Mouse (Mus musculus): ENCODE results near the gene Olfr1129. TPM values are rescaled to one million over a fixed set of nuclear protein-coding genes. Genes with fewer than 3 reads are reported as not detected.
"Not testable (repeated sequence)": the region's sequence is repeated elsewhere in the genome, so short reads cannot be mapped to it uniquely, and the experiment has no call there.

Olfr1129 gene
- not detected in 2 replicates for polyA plus RNA-seq (2016; fragmentation: Nextera tagmentation; extraction: Ambion mirVana)

DNA sequence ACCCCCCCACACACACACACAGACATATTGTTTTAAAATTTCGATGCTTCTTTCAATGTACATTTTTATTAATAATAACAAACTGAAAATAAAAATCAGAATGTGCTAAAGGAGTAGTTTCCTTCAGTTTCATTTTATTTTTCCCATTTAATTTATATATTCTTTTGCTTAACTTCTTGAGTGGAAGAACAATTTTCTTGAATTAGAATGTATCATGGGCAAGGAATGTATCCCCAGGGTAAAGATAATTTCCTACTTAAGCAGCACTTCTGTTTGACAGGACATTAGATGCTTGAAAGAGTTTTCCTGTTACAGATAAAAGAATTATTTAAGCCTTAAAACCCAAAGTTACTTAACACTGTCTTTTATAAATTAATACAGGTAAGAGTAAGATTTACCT lies at the start of gene Olfr1129:
TSS of gene Olfr1129 (plus strand) at position 301 of the 400 bp plus-strand sequence.
- DNase-seq (ENCODE audit: low spot score); H3K9me3 ChIP-seq; H3K27ac ChIP-seq; H3K36me3 ChIP-seq; H3K27me3 ChIP-seq (ENCODE audit: insufficient read depth, poor library complexity, severe bottlenecking); H3K4me1 ChIP-seq; H3K4me3 ChIP-seq: not testable (repeated sequence)
- 58% methylated on average over 1 of the region's 1 CpGs for WGBS

DNA sequence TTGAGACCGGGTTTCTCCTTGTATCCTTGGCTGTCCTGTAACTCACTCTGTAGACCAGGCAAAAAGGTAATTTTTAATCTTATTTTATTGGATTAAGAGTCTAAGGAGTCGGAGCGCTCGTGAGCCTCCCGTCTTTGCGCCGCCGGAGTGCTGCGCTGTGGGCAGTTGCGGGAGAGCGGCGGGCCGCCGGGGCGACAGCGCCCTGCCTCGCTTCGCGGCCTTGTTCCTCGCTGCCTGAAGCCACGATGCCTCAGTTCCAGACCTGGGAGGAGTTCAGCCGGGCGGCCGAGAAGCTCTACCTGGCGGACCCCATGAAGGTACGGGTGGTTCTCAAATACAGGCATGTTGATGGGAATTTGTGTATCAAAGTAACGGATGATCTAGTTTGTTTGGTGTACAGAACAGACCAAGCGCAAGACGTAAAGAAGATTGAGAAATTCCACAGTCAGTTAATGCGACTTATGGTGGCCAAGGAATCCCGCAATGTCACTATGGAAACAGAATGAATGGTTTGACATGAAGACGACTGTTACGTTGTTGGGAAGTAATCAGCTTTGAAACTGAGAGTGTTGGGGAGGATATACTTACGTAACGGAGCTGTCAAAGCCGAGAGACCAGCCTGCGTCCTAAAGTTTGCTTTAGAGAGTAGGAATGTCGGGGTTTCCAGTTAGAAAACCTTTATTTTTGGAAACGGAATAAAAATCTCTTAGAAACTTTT lies 47.6 kb upstream of the Olfr1129 start:
- H3K27me3 ChIP-seq (ENCODE audit: insufficient read depth, poor library complexity, severe bottlenecking); H3K4me1 ChIP-seq; DNase-seq (ENCODE audit: low spot score); H3K27ac ChIP-seq; H3K36me3 ChIP-seq; H3K9me3 ChIP-seq: not testable (repeated sequence)
- WGBS = 27% methylated on average over 39 of the region's 39 CpGs
- H3K4me3 ChIP-seq = peak overlapping the region; percentile 38; the same call in 1 of the 2 replicates

DNA sequence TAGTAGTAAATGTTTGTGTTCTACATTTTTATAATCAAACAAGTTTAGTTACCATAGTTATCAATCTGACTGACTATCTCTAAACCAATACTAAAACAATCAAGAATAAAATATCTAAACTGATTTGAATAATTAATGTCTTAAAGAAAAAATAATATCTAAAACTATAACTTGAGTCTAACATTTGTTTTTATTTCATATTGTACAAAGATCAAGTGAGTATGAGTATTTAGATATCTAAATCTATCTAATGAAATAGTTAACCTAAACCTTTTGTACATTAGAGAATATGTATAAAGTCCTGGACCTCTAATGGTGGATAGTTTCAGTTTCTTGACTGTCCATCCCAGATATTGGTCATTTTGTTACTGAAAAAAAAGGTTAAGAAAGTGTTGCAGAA lies 42.2 kb upstream of the Olfr1129 start, which contains the start of gene Olfr153:
TSS of gene Olfr153 (plus strand) at position 301 of the 400 bp plus-strand sequence.
- H3K9me3 ChIP-seq = no peaks in the 10 kb centered on the region
- no peaks in the 10 kb centered on the region for H3K36me3 ChIP-seq
- no peaks in the 10 kb centered on the region for H3K4me1 ChIP-seq
- no peaks in the 10 kb centered on the region for H3K27me3 ChIP-seq (ENCODE audit: insufficient read depth, poor library complexity, severe bottlenecking)
- no peak within 1 kb of the TSS for H3K4me3 ChIP-seq
- H3K27ac ChIP-seq = no peak within 1 kb of the TSS
- DNase-seq (ENCODE audit: low spot score) = no peak

DNA sequence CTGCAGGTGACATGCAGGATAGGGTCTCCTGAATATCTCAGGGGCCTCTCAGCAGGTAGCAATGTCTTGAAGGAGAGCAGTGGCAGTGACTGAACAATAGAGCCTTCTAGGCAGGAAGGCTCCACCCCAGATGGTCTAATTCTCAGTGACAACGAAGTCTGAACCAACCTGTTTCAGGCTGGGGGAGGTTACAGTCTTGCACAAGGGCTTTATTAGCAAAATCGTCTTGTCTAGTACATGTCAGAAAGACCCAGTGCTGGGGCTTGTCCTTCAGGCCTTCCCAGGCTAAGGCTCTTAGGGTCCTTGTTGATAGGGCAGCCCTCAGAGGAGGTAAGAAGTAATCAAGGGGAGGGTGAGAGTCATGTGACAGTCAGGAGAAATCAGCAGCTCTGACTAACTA lies 38.9 kb upstream of the Olfr1129 start:
- DNase-seq (ENCODE audit: low spot score) = no peak
- H3K4me1 ChIP-seq = no peaks in the 10 kb centered on the region
- H3K27ac ChIP-seq = no peak overlapping the region
- H3K9me3 ChIP-seq = no peaks in the 10 kb centered on the region
- no peaks in the 10 kb centered on the region for H3K27me3 ChIP-seq (ENCODE audit: insufficient read depth, poor library complexity, severe bottlenecking)
- H3K4me3 ChIP-seq = no peak overlapping the region
- no peaks in the 10 kb centered on the region for H3K36me3 ChIP-seq
- 65% methylated on average over 2 of the region's 2 CpGs for WGBS

- H3K27me3 ChIP-seq (ENCODE audit: insufficient read depth, poor library complexity, severe bottlenecking) = no peaks in the 10 kb centered on the region
- no peak within 1 kb of the TSS for H3K27ac ChIP-seq
- no peaks in the 10 kb centered on the region for H3K36me3 ChIP-seq
- 82% methylated on average over 1 of the region's 1 CpGs for WGBS
- no peak within 1 kb of the TSS for H3K4me3 ChIP-seq
- H3K9me3 ChIP-seq = no peaks in the 10 kb centered on the region
- no peaks in the 10 kb centered on the region for H3K4me1 ChIP-seq
- DNase-seq (ENCODE audit: low spot score) = no peak
These were observed 28.3 kb upstream of the Olfr1129 start, which contains the start of gene Olfr1128 for GRCm38 (mm10) chr2:87545442-87545841. TSS of gene Olfr1128 (minus strand) at chr2:87545542.

- H3K27me3 ChIP-seq (ENCODE audit: insufficient read depth, poor library complexity, severe bottlenecking); H3K4me1 ChIP-seq; DNase-seq (ENCODE audit: low spot score); H3K9me3 ChIP-seq; H3K36me3 ChIP-seq; H3K4me3 ChIP-seq; H3K27ac ChIP-seq: not testable (repeated sequence)
These were observed 32.2 kb downstream of the Olfr1129 start, which contains the start of gene Olfr1130 for GRCm38 (mm10) chr2:87605912-87606311. TSS of gene Olfr1130 (plus strand) at chr2:87606212.

- 64% methylated on average over 3 of the region's 3 CpGs for WGBS
- DNase-seq (ENCODE audit: low spot score) = no peak
- Histone ChIP-seq H3K27me3 (ENCODE audit: insufficient read depth, poor library complexity, severe bottlenecking) (no peaks in the 10 kb centered on the region), H3K4me1 (no peaks in the 10 kb centered on the region), H3K9me3 (no peaks in the 10 kb centered on the region), H3K27ac (no peak within 1 kb of the TSS), H3K4me3 (no peak within 1 kb of the TSS), H3K36me3 (no peaks in the 10 kb centered on the region)
These were observed 53.1 kb downstream of the Olfr1129 start, which contains the start of gene Olfr1131 for GRCm38 (mm10) chr2:87626804-87627203. TSS of gene Olfr1131 (plus strand) at chr2:87627104.

Other genes with a start within 250 kb of the Olfr1129 start
- not detected in 2 replicates for gene Olfr1120, start 219.1 kb upstream of the Olfr1129 start, polyA plus RNA-seq (2016; fragmentation: Nextera tagmentation; extraction: Ambion mirVana)
- gene Olfr1121, start 204.0 kb upstream of the Olfr1129 start, polyA plus RNA-seq (2016; fragmentation: Nextera tagmentation; extraction: Ambion mirVana) = not detected in 2 replicates
- gene Olfr1122, start 188.1 kb upstream of the Olfr1129 start, polyA plus RNA-seq (2016; fragmentation: Nextera tagmentation; extraction: Ambion mirVana) = not detected in 2 replicates
- gene Olfr1123, start 157.3 kb upstream of the Olfr1129 start, polyA plus RNA-seq (2016; fragmentation: Nextera tagmentation; extraction: Ambion mirVana) = not detected in 2 replicates
- gene Olfr1124, start 143.6 kb upstream of the Olfr1129 start, polyA plus RNA-seq (2016; fragmentation: Nextera tagmentation; extraction: Ambion mirVana) = 0.18 TPM in 1 of 2 replicates, not detected in the other
- not detected in 2 replicates for gene Olfr1126, start 119.9 kb upstream of the Olfr1129 start, polyA plus RNA-seq (2016; fragmentation: Nextera tagmentation; extraction: Ambion mirVana)
- gene Pramel7, start 76.8 kb upstream of the Olfr1129 start, polyA plus RNA-seq (2016; fragmentation: Nextera tagmentation; extraction: Ambion mirVana) = not detected in 2 replicates
- not detected in 2 replicates for gene Pramel6, start 67.3 kb upstream of the Olfr1129 start, polyA plus RNA-seq (2016; fragmentation: Nextera tagmentation; extraction: Ambion mirVana)
- not detected in 2 replicates for gene Olfr153, start 42.1 kb upstream of the Olfr1129 start, polyA plus RNA-seq (2016; fragmentation: Nextera tagmentation; extraction: Ambion mirVana)
- not detected in 2 replicates for gene Olfr1128, start 28.4 kb upstream of the Olfr1129 start, polyA plus RNA-seq (2016; fragmentation: Nextera tagmentation; extraction: Ambion mirVana)
- gene Olfr1130, start 32.3 kb downstream of the Olfr1129 start, polyA plus RNA-seq (2016; fragmentation: Nextera tagmentation; extraction: Ambion mirVana) = not detected in 2 replicates
- gene Olfr1131, start 53.2 kb downstream of the Olfr1129 start, polyA plus RNA-seq (2016; fragmentation: Nextera tagmentation; extraction: Ambion mirVana) = not detected in 2 replicates
- not detected in 2 replicates for gene Olfr1132, start 63.6 kb downstream of the Olfr1129 start, polyA plus RNA-seq (2016; fragmentation: Nextera tagmentation; extraction: Ambion mirVana)
- gene Olfr1133, start 73.5 kb downstream of the Olfr1129 start, polyA plus RNA-seq (2016; fragmentation: Nextera tagmentation; extraction: Ambion mirVana) = not detected in 2 replicates
- gene Olfr1134, start 84.6 kb downstream of the Olfr1129 start, polyA plus RNA-seq (2016; fragmentation: Nextera tagmentation; extraction: Ambion mirVana) = not detected in 2 replicates
- gene Olfr1135, start 99.8 kb downstream of the Olfr1129 start, polyA plus RNA-seq (2016; fragmentation: Nextera tagmentation; extraction: Ambion mirVana) = not detected in 2 replicates
- not detected in 2 replicates for gene Olfr1136, start 120.0 kb downstream of the Olfr1129 start, polyA plus RNA-seq (2016; fragmentation: Nextera tagmentation; extraction: Ambion mirVana)
- gene Olfr1137, start 139.3 kb downstream of the Olfr1129 start, polyA plus RNA-seq (2016; fragmentation: Nextera tagmentation; extraction: Ambion mirVana) = not detected in 2 replicates
- not detected in 2 replicates for gene Olfr1138, start 166.1 kb downstream of the Olfr1129 start, polyA plus RNA-seq (2016; fragmentation: Nextera tagmentation; extraction: Ambion mirVana)
- gene Olfr1140, start 169.8 kb downstream of the Olfr1129 start, polyA plus RNA-seq (2016; fragmentation: Nextera tagmentation; extraction: Ambion mirVana) = not detected in 2 replicates
- not detected in 2 replicates for gene Olfr1141, start 180.1 kb downstream of the Olfr1129 start, polyA plus RNA-seq (2016; fragmentation: Nextera tagmentation; extraction: Ambion mirVana)
- gene Olfr152, start 205.6 kb downstream of the Olfr1129 start, polyA plus RNA-seq (2016; fragmentation: Nextera tagmentation; extraction: Ambion mirVana) = not detected in 2 replicates
- not detected in 2 replicates for gene Olfr1143, start 226.7 kb downstream of the Olfr1129 start, polyA plus RNA-seq (2016; fragmentation: Nextera tagmentation; extraction: Ambion mirVana)
- gene Olfr1145, start 235.9 kb downstream of the Olfr1129 start, polyA plus RNA-seq (2016; fragmentation: Nextera tagmentation; extraction: Ambion mirVana) = not detected in 2 replicates